Mouse (Mus musculus) C2C12 (cell line): ENCODE data around the gene Eif2s3y. TPM values are rescaled to one million over a fixed set of nuclear protein-coding genes. Genes with fewer than 3 reads are reported as not detected.

Experiments used
- H3K27me3 ChIP-seq: one replicate; pipeline ENCODE4 v1.6.1; 2011; ENCODE audit not compliant: control insufficient read depth, insufficient read depth, insufficient read length
- H3K36me3 ChIP-seq: one replicate; pipeline ENCODE4 v1.6.1; 2011; ENCODE audit not compliant: control insufficient read depth, insufficient read depth
- H3K4me3 ChIP-seq: one replicate; pipeline ENCODE4 v1.5.1; 2011; ENCODE audit warnings: mild to moderate bottlenecking, control low read depth; ENCODE audit not compliant: poor library complexity, insufficient read depth, severe bottlenecking
- H3K79me2 ChIP-seq: one replicate; pipeline ENCODE4 v1.6.1; 2011; ENCODE audit not compliant: control insufficient read depth, insufficient read depth
- H3K79me3 ChIP-seq: one replicate; pipeline ENCODE4 v1.6.1; 2011; ENCODE audit warnings: low read depth, control low read depth
- H3ac ChIP-seq: one replicate; pipeline ENCODE3; 2011; ENCODE audit warnings: low read depth; ENCODE audit not compliant: control insufficient read depth, insufficient read length
- CEBPB ChIP-seq: IDR thresholded peaks from one replicate; pipeline ENCODE4 v1.6.1; 2011; ENCODE audit warnings: low read depth, mild to moderate bottlenecking, control low read depth, moderate library complexity
- CTCF ChIP-seq: IDR thresholded peaks from one replicate; pipeline ENCODE4 v1.5.1; 2011; ENCODE audit not compliant: control insufficient read depth, insufficient read depth, insufficient read length
- FOSL1 ChIP-seq: IDR thresholded peaks from one replicate; pipeline ENCODE4 v1.8.0; 2011; ENCODE audit warnings: mild to moderate bottlenecking, low read length; ENCODE audit not compliant: poor library complexity, insufficient read depth, severe bottlenecking
- MAX ChIP-seq: IDR thresholded peaks from one replicate; pipeline ENCODE4 v1.6.1; 2011; ENCODE audit warnings: mild to moderate bottlenecking, control low read depth
- MYOD1 ChIP-seq: IDR thresholded peaks from one replicate; pipeline ENCODE4 v1.6.1; 2011; ENCODE audit warnings: low read depth; ENCODE audit not compliant: control insufficient read depth, insufficient read length
- MYOG ChIP-seq: IDR thresholded peaks from one replicate; pipeline ENCODE4 v1.6.1; 2011; ENCODE audit not compliant: control insufficient read depth, insufficient read length; ENCODE audit errors: extremely low read depth
- USF1 ChIP-seq: IDR thresholded peaks from one replicate; pipeline ENCODE4 v1.6.1; 2011; ENCODE audit warnings: low read depth, mild to moderate bottlenecking, control low read depth, moderate library complexity
- long read RNA-seq, 2 experiments: library from polyadenylated mRNA; unstranded; transcript quantifications; one replicate each; pipeline ENCODE4 v2.0.0; 2019 to 2020
- microRNA-seq: library from miRNA; unstranded; fragments of <30 nt; microRNA quantifications from one replicate; pipeline ENCODE4, GENCODE M21; 2019; ENCODE audit warnings: borderline microRNAs expressed
- polyA plus RNA-seq: library from polyadenylated mRNA; unstranded; fragments of >200 nt; fragmentation: generic; extraction: Trizol; gene quantifications from one replicate; pipeline ENCODE4 v1.2.1, GENCODE M21; 2012; ENCODE audit warnings: missing spikeins

The Eif2s3y gene
- polyA plus RNA-seq = not detected
- long read RNA-seq, experiment 1 = 0 reads
- long read RNA-seq, experiment 2 = 0 reads

- TF ChIP-seq CTCF (no peak), USF1 (no peak), MYOD1 (no peak), FOSL1 (no peak), MAX (no peak), CEBPB (no peak), MYOG (no peak)
- Histone ChIP-seq H3ac (no peak within 1 kb of the TSS), H3K79me3 (no peaks in the 10 kb centered on the region), H3K79me2 (no peaks in the 10 kb centered on the region), H3K4me3 (no peak within 1 kb of the TSS), H3K27me3 (no peaks in the 10 kb centered on the region), H3K36me3 (no peaks in the 10 kb centered on the region)
These were observed at the start of gene Eif2s3y for GRCm38 (mm10) chrY:1009882-1010751. Eif2s3y (plus strand) TSS chrY:1010543.

Small RNAs within 50 kb of the gene (microRNA-seq; reads per million reads assigned to microRNA genes)
- gene Gm47281 = not detected

Other genes starting within 250 kb of the Eif2s3y start
- not detected for gene Zfy1, start 213.1 kb upstream of the Eif2s3y start, polyA plus RNA-seq
- gene Uba1y, start 191.9 kb upstream of the Eif2s3y start, polyA plus RNA-seq = not detected
- not detected for gene Kdm5d, start 112.8 kb upstream of the Eif2s3y start, polyA plus RNA-seq
- gene Uty, start 235.2 kb downstream of the Eif2s3y start, polyA plus RNA-seq = not detected